Mouse (Mus musculus) heart, embryonic 14.5 days (tissue): ENCODE data around the gene Gm37240. TPM values are rescaled to one million over a fixed set of nuclear protein-coding genes. Genes with fewer than 3 reads are reported as not detected.
"Not testable (repeated sequence)": the region's sequence is repeated elsewhere in the genome, so short reads cannot be mapped to it uniquely, and the experiment has no call there.

ENCODE experiments used
- ATAC-seq: fragments of 200-750 bp; cut with Nextera tagmentation; 2 replicates; pipeline ENCODE4 v1.8.0; 2017; ENCODE audit warnings: low read depth, moderate TSS enrichment; ENCODE audit not compliant: insufficient number of reproducible peaks, insufficient read depth, low FRiP score
- H3K27ac ChIP-seq, 2 experiments: fragments of 200-500 bp in 1 of 2; fragments of 300-500 bp in 1 of 2; sonication (generic) in 1 of 2; replicated peaks in 1 of 2; 2 replicates each; pipeline ENCODE4 v1.5.1; 2012 to 2014; ENCODE audit warnings: low read depth in 2 of 2, low read length in 2 of 2, control low read depth in 1 of 2, mild to moderate bottlenecking in 1 of 2, mixed read lengths in 1 of 2; ENCODE audit not compliant: control insufficient read depth in 1 of 2, insufficient read depth in 1 of 2
- H3K27me3 ChIP-seq: fragments of 300-500 bp; sonication (generic); 2 replicates; pipeline ENCODE4 v1.6.1; 2014; ENCODE audit warnings: mild to moderate bottlenecking, low read length, control low read depth; ENCODE audit not compliant: control insufficient read depth, insufficient read depth
- H3K36me3 ChIP-seq: fragments of 300-500 bp; sonication (generic); 2 replicates; pipeline ENCODE4 v1.6.1; 2014; ENCODE audit warnings: mild to moderate bottlenecking, control low read depth, low read length, mixed read lengths; ENCODE audit not compliant: control insufficient read depth, insufficient read depth
- H3K4me1 ChIP-seq, 2 experiments: fragments of 200-500 bp in 1 of 2; fragments of 300-500 bp in 1 of 2; sonication (generic) in 1 of 2; 2 replicates each; pipeline ENCODE4 v1.6.1; 2012 to 2014; ENCODE audit warnings: low read length in 2 of 2, control low read depth in 1 of 2, mixed read lengths in 1 of 2; ENCODE audit not compliant: control insufficient read depth in 2 of 2, insufficient read depth in 2 of 2
- H3K4me2 ChIP-seq: fragments of 300-500 bp; sonication (generic); 2 replicates; pipeline ENCODE4 v1.6.1; 2014; ENCODE audit warnings: mild to moderate bottlenecking, low read length
- H3K4me3 ChIP-seq, 2 experiments: fragments of 200-500 bp in 1 of 2; fragments of 300-500 bp in 1 of 2; sonication (generic) in 1 of 2; 2 replicates each; pipeline ENCODE4 v1.5.1; 2012 to 2014; ENCODE audit warnings: low read length in 2 of 2, mild to moderate bottlenecking in 2 of 2, control low read depth in 1 of 2, low read depth in 1 of 2, moderate library complexity in 1 of 2; ENCODE audit not compliant: control insufficient read depth in 1 of 2, insufficient read depth in 1 of 2
- H3K9ac ChIP-seq: fragments of 300-500 bp; sonication (generic); 2 replicates; pipeline ENCODE4 v1.6.1; 2014; ENCODE audit warnings: mild to moderate bottlenecking, low read length
- H3K9me3 ChIP-seq: fragments of 300-500 bp; sonication (generic); 2 replicates; pipeline ENCODE4 v1.6.1; 2016; ENCODE audit warnings: low read length, control low read depth; ENCODE audit not compliant: control insufficient read depth
- WGBS: fragments of 180-500 bp; shearing (Covaris S2); extraction: QIAGEN DNeasy Blood & Tissue Kit; methylation state at CpG from one replicate; pipeline ENCODE4 v1.1.7; 2014; 5-methylcytosine and 5-hydroxymethylcytosine counted together
- polyA plus RNA-seq: library from polyadenylated mRNA; unstranded; fragments of >200 nt; fragmentation: Nextera tagmentation; extraction: Ambion mirVana; gene quantifications from 2 replicates; pipeline ENCODE4 v1.2.1, GENCODE M21; 2014

Gene Gm37240
- polyA plus RNA-seq, 1 experiment from 2014 or later = 12.3 TPM

DNA sequence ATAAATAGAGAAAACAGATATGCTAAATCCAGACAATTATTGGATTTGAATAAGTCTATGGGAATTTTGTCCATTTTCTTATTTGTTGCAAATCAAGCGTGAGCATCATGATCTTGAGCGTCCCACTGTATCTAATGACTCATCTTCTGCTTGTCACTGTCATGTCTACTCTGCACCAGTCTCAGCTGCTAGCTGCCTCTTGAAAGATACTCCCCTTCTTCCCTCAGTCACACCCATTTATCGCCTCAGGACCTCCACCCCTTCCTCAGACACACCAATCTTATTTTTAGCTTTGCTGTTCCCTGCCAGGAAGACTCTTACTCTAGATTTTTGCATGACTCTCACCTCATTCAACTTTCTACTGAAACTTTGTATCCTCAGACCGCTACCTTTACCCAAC is 1323.9 kb downstream of the Gm37240 start:
- Histone ChIP-seq H3K4me1 (peaks cover 6 to 25% of the 10 kb centered on the region in 2 experiments), H3K9me3 (no peaks in the 10 kb centered on the region), H3K27ac (peak overlapping the region; percentile 41 to 46; a peak in 3 of 4 replicates), H3K4me3 (no peak overlapping the region), H3K36me3 (no peaks in the 10 kb centered on the region), H3K27me3 (no peaks in the 10 kb centered on the region), H3K9ac (no peak overlapping the region), H3K4me2 (peak overlapping the region; percentile 6)
- no peak for ATAC-seq
- 33% methylated on average over 4 of the region's 4 CpGs for WGBS

DNA sequence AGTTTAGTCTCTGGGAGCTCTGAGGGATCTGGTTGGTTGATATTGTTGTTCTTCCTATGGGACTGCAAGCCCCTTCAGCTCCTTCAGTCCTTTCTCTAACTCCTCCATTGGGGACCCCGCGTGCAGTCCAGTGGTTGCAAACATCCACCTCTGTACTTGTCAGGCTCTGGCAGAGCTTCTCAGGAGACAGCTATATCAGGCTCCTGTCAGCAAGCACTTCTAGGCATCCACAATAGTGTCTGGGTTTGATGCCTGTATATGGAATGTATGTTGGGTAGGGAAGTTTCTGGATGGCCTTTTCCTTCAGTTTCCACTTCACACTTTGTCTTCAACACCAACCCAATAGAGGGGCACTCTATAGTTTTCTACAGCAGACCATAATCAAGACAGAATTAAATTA is 1324.4 kb downstream of the Gm37240 start:
- not testable (repeated sequence) for H3K36me3 ChIP-seq, H3K27me3 ChIP-seq, H3K9ac ChIP-seq, H3K9me3 ChIP-seq, H3K4me3 ChIP-seq
- ATAC-seq = peak; percentile 50; the same call in 1 of the 2 replicates
- Histone ChIP-seq H3K4me1 (peaks cover 9 to 25% of the 10 kb centered on the region in 2 experiments), H3K27ac (peak overlapping the region in 1 of 2 experiments; percentile 46; a peak in 1 of 4 replicates), H3K4me2 (peak overlapping the region; percentile 6; the same call in 1 of the 2 replicates)
- 19% methylated on average over 2 of the region's 2 CpGs for WGBS

DNA sequence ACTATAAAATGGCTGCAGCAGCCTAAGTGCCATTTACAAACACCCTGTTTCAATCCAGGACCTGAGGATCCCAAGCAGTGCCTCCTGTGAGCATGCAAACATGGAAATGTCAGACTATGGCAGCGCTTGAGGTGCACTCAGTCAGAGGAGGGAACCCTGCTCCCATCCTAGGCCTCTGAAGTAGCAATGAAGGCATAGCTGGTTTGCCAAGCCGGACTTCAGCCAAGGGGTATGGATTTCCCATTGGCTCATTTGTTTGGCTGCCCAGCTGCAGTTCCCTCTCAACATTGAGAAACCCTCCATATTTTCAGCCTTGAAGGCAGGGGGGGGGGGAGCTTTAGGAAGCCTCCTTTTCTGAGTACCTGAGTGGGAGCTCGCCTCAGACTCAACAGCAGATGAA is 1329.0 kb downstream of the Gm37240 start:
- no peak for ATAC-seq
- no peak overlapping the region for H3K4me2 ChIP-seq
- peaks cover 10 to 28% of the 10 kb centered on the region in 2 experiments for H3K4me1 ChIP-seq
- H3K9ac ChIP-seq = no peak overlapping the region
- H3K4me3 ChIP-seq = no peak overlapping the region
- H3K9me3 ChIP-seq = no peaks in the 10 kb centered on the region
- H3K27ac ChIP-seq = no peak overlapping the region
- H3K27me3 ChIP-seq = no peaks in the 10 kb centered on the region
- no peaks in the 10 kb centered on the region for H3K36me3 ChIP-seq
- 95% methylated on average over 3 of the region's 3 CpGs for WGBS

DNA sequence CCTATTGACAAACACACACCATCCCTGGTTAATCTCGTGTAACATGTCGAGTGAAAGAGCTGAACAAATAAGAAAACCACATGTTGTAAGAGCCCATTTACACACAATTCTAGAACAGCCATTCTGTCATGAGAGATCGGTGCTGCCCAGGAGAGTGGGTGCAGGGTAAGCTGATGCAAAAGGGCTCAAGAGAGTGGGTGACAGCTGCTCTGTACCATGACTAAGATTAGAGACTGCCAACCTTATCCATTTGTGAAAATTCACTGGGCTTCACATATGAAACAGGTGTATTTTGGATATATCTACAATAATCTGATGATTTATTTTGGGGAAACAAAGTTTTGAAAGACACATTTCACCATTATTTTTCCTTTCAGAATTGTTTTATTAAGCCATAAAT is 1331.5 kb downstream of the Gm37240 start:
- Histone ChIP-seq H3K9me3 (no peaks in the 10 kb centered on the region), H3K27me3 (no peaks in the 10 kb centered on the region), H3K4me2 (no peak overlapping the region), H3K9ac (no peak overlapping the region), H3K27ac (no peak overlapping the region), H3K36me3 (no peaks in the 10 kb centered on the region), H3K4me3 (no peak overlapping the region), H3K4me1 (peaks cover 6 to 15% of the 10 kb centered on the region in 2 experiments)
- WGBS = 82% methylated on average over 3 of the region's 3 CpGs
- ATAC-seq = no peak

DNA sequence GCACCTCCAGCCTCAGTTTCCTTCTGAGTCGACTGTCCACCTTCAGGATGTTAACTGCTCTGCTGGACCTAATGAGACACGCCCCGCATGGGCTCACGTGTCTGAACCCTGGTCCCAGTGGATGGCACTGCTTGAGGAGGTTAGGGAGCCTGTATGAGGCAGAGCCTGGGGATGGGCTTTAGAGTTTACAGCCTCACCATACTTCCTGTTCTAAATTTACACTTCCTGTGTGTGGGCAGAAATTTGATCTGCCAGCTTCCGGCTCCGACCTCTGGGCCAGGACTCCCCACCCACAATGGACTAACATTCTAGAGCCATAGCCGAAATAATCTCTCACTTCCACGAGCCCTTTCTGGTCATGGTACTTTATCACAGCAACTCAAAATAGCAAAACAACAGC is 1340.1 kb downstream of the Gm37240 start:
- H3K9me3 ChIP-seq = no peaks in the 10 kb centered on the region
- peaks cover 3 to 9% of the 10 kb centered on the region in 2 experiments; a peak in 3 of 4 replicates for H3K4me1 ChIP-seq
- WGBS = 45% methylated on average over 8 of the region's 8 CpGs
- H3K27ac ChIP-seq = no peak overlapping the region; a peak in 1 of 4 replicates
- no peaks in the 10 kb centered on the region for H3K36me3 ChIP-seq
- H3K9ac ChIP-seq = no peak overlapping the region
- H3K4me3 ChIP-seq = no peak overlapping the region
- no peaks in the 10 kb centered on the region for H3K27me3 ChIP-seq
- ATAC-seq = no peak
- H3K4me2 ChIP-seq = no peak overlapping the region

DNA sequence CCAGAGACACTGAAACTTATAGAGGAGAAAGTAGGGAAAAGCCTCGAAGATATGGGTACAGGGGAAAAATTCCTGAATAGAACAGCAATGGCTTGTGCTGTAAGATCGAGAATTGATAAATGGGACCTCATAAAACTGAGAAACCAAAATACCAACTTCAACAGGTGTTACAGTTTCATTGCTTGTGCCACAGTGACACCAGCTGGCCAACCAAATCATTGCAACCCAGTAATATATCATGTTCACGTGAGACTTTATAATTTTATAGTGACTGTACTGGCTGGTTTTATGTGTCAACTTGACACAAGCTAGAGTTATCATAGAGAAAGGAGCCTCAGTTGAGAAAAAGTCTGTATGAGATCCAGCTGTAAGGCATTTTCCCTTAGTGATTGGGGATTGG is 1344.9 kb downstream of the Gm37240 start:
- ATAC-seq, H3K9me3 ChIP-seq: not testable (repeated sequence)

DNA sequence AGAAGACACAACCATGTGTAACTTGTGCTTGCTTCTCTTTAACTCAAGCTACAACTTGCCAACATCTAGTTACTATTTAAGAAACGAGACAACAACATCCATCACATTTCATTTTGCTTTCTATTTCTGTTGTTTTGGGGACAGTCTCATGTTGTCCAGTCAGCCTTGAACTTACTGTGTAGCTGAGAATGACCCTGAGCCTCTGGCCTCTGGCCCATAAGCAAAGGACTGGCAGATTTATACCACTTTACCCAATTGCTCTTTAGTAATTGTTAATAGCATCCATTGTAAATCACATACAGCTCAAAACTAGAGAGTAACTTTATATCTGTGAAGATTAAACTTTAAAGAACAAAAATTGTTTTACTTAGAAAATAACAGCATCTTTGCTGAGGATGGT is 1345.4 kb downstream of the Gm37240 start:
- Histone ChIP-seq H3K9ac (no peak overlapping the region), H3K4me3 (no peak overlapping the region), H3K27ac (no peak overlapping the region), H3K4me1 (0 out of 4 replicates have a peak, but pooled peaks cover 0 to 3% of the 10 kb centered on the region in 2 experiments), H3K36me3 (no peaks in the 10 kb centered on the region), H3K9me3 (no peaks in the 10 kb centered on the region), H3K4me2 (no peak overlapping the region), H3K27me3 (no peaks in the 10 kb centered on the region)
- 94% methylated on average over 1 of the region's 1 CpGs for WGBS
- no peak for ATAC-seq

More for the DNA sequence above, 1344.9 kb downstream of the Gm37240 start:
- WGBS = 30% methylated on average over 3 of the region's 3 CpGs
- H3K4me1 ChIP-seq, H3K36me3 ChIP-seq, H3K4me2 ChIP-seq, H3K4me3 ChIP-seq, H3K27ac ChIP-seq, H3K9ac ChIP-seq, H3K27me3 ChIP-seq: not testable (repeated sequence)

DNA sequence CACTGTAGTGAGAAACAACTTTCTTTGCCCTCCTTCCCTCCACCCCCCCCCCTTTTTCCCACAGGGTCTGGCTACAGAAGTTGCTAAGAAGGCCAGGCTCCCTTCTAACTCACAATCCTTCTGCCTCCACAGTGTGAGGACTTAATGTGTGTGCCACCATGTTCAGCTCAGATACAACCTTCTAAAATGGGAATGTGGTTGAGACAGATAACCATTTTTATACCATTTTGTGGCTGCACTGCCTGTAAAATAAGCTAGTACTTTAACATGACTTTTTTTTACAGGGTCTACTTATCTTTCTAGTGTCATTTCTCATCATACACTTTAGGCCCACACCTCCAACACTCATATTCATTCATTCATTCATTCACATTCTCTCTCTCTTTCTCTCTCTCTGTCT is 1346.7 kb downstream of the Gm37240 start:
- no peak overlapping the region for H3K4me2 ChIP-seq
- no peaks in the 10 kb centered on the region for H3K9me3 ChIP-seq
- ATAC-seq = no peak
- H3K4me1 ChIP-seq = 0 out of 4 replicates have a peak, but pooled peaks cover 0 to 6% of the 10 kb centered on the region in 2 experiments
- H3K4me3 ChIP-seq = no peak overlapping the region
- no peaks in the 10 kb centered on the region for H3K27me3 ChIP-seq
- H3K36me3 ChIP-seq = no peaks in the 10 kb centered on the region
- no peak overlapping the region for H3K9ac ChIP-seq
- H3K27ac ChIP-seq = no peak overlapping the region
